Mouse (Mus musculus) liver, embryonic 13.5 days (tissue): Measurements from ENCODE around the gene Mgat5. TPM values are rescaled to one million over a fixed set of nuclear protein-coding genes. Genes with fewer than 3 reads are reported as not detected.

ENCODE experiments used
- ATAC-seq: fragments of 200-750 bp; cut with Nextera tagmentation; 2 replicates; pipeline ENCODE4 v1.8.0; 2017; ENCODE audit warnings: low read depth, mild to moderate bottlenecking, moderate number of reproducible peaks, moderate library complexity
- DNase-seq: peaks from one replicate; pipeline ENCODE4 v3.0.0; 2022
- H3K27ac ChIP-seq: fragments of 300-500 bp; sonication (generic); 2 replicates; pipeline ENCODE4 v1.5.1; 2015; ENCODE audit warnings: moderate library complexity, mild to moderate bottlenecking, inconsistent platforms
- H3K27me3 ChIP-seq: fragments of 300-500 bp; sonication (generic); 2 replicates; pipeline ENCODE4 v1.6.1; 2015; ENCODE audit warnings: mild to moderate bottlenecking, inconsistent platforms
- H3K36me3 ChIP-seq: fragments of 300-500 bp; sonication (generic); 2 replicates; pipeline ENCODE4 v1.6.1; 2015; ENCODE audit warnings: mild to moderate bottlenecking, inconsistent platforms
- H3K4me1 ChIP-seq: fragments of 300-500 bp; sonication (generic); replicated peaks from 2 replicates; pipeline ENCODE4 v1.6.1; 2015; ENCODE audit warnings: inconsistent platforms
- H3K4me2 ChIP-seq: fragments of 300-500 bp; sonication (generic); 2 replicates; pipeline ENCODE4 v1.6.1; 2015; ENCODE audit warnings: inconsistent platforms, mild to moderate bottlenecking, moderate library complexity
- H3K4me3 ChIP-seq: fragments of 300-500 bp; sonication (generic); replicated peaks from 2 replicates; pipeline ENCODE4 v1.5.1; 2015; ENCODE audit warnings: mild to moderate bottlenecking, inconsistent platforms
- H3K9ac ChIP-seq: fragments of 300-500 bp; sonication (generic); 2 replicates; pipeline ENCODE4 v1.6.1; 2015; ENCODE audit warnings: mild to moderate bottlenecking, inconsistent platforms
- H3K9me3 ChIP-seq: fragments of 300-500 bp; sonication (generic); replicated peaks from 2 replicates; pipeline ENCODE4 v1.6.1; 2016; ENCODE audit warnings: inconsistent platforms
- WGBS: fragments of 180-500 bp; shearing (Covaris S2); methylation state at CpG from one replicate; pipeline ENCODE4 v1.1.7; 2015; ENCODE audit not compliant: insufficient replicate concordance; 5-methylcytosine and 5-hydroxymethylcytosine counted together
- polyA plus RNA-seq: library from polyadenylated mRNA; unstranded; fragments of >200 nt; fragmentation: Nextera tagmentation; extraction: Ambion mirVana; gene quantifications from 2 replicates; pipeline ENCODE4 v1.2.1, GENCODE M21; 2015

Gene Mgat5
- polyA plus RNA-seq, 1 experiment from 2014 or later, result 0.62 TPM

- WGBS, result 69% methylated on average over 10 of the region's 10 CpGs
- no peak for ATAC-seq
- H3K4me2 ChIP-seq, result no peak overlapping the region
These were observed 278.1 kb downstream of the Mgat5 start for GRCm38 (mm10) chr1:127482911-127483310.

GRCm38 (mm10) chr1:127484188-127484587, 279.4 kb downstream of the Mgat5 start:
- 81% methylated on average over 8 of the region's 8 CpGs for WGBS
- DNase-seq, result no peak
- Histone ChIP-seq H3K27ac (no peak overlapping the region), H3K36me3 (no peaks in the 10 kb centered on the region), H3K4me2 (no peak overlapping the region), H3K27me3 (no peaks in the 10 kb centered on the region), H3K4me1 (no peaks in the 10 kb centered on the region), H3K9me3 (no peaks in the 10 kb centered on the region), H3K9ac (no peak overlapping the region), H3K4me3 (no peak overlapping the region)
- no peak for ATAC-seq

More at GRCm38 (mm10) chr1:127482911-127483310, 278.1 kb downstream of the Mgat5 start:
- H3K4me3 ChIP-seq, result no peak overlapping the region
- no peak overlapping the region for H3K9ac ChIP-seq
- H3K27me3 ChIP-seq, result no peaks in the 10 kb centered on the region
- H3K27ac ChIP-seq, result no peak overlapping the region
- H3K9me3 ChIP-seq, result no peaks in the 10 kb centered on the region
- no peaks in the 10 kb centered on the region for H3K36me3 ChIP-seq
- no peak for DNase-seq
- H3K4me1 ChIP-seq, result no peaks in the 10 kb centered on the region

GRCm38 (mm10) chr1:127484826-127485225, 280.0 kb downstream of the Mgat5 start:
- peak; percentile 20 for DNase-seq
- Histone ChIP-seq H3K9ac (no peak overlapping the region), H3K9me3 (no peaks in the 10 kb centered on the region), H3K27ac (no peak overlapping the region), H3K27me3 (no peaks in the 10 kb centered on the region), H3K4me2 (no peak overlapping the region), H3K36me3 (no peaks in the 10 kb centered on the region), H3K4me3 (no peak overlapping the region), H3K4me1 (no peaks in the 10 kb centered on the region)
- no peak for ATAC-seq
- WGBS, result 24% methylated on average over 7 of the region's 7 CpGs

GRCm38 (mm10) chr1:127487161-127487560, 282.3 kb downstream of the Mgat5 start:
- no peak overlapping the region for H3K4me2 ChIP-seq
- H3K9me3 ChIP-seq, result no peaks in the 10 kb centered on the region
- WGBS, result 63% methylated on average over 4 of the region's 4 CpGs
- no peak overlapping the region for H3K4me3 ChIP-seq
- H3K27ac ChIP-seq, result no peak overlapping the region
- no peak overlapping the region for H3K9ac ChIP-seq
- no peaks in the 10 kb centered on the region for H3K4me1 ChIP-seq
- DNase-seq (no peak), ATAC-seq (no peak)
- H3K36me3 ChIP-seq, result no peaks in the 10 kb centered on the region
- H3K27me3 ChIP-seq, result no peaks in the 10 kb centered on the region

- 26% methylated on average over 9 of the region's 9 CpGs for WGBS
- H3K4me3 ChIP-seq, result no peak overlapping the region
- DNase-seq (no peak), ATAC-seq (no peak)
- H3K9me3 ChIP-seq, result no peaks in the 10 kb centered on the region
- no peak overlapping the region for H3K27ac ChIP-seq
- H3K4me2 ChIP-seq, result no peak overlapping the region
- no peaks in the 10 kb centered on the region for H3K36me3 ChIP-seq
- H3K4me1 ChIP-seq, result no peaks in the 10 kb centered on the region
- H3K9ac ChIP-seq, result no peak overlapping the region
- no peaks in the 10 kb centered on the region for H3K27me3 ChIP-seq
These were observed 292.1 kb downstream of the Mgat5 start for GRCm38 (mm10) chr1:127496737-127497543.

GRCm38 (mm10) chr1:127498746-127499145, 293.9 kb downstream of the Mgat5 start:
- ATAC-seq, result no peak
- no peak for DNase-seq
- Histone ChIP-seq H3K36me3 (no peaks in the 10 kb centered on the region), H3K9ac (no peak overlapping the region), H3K4me3 (no peak overlapping the region), H3K4me1 (no peaks in the 10 kb centered on the region), H3K27me3 (no peaks in the 10 kb centered on the region), H3K9me3 (no peaks in the 10 kb centered on the region), H3K27ac (no peak overlapping the region), H3K4me2 (no peak overlapping the region)
- WGBS, result 50% methylated on average over 9 of the region's 9 CpGs

- 8% methylated on average over 8 of the region's 8 CpGs for WGBS
- Histone ChIP-seq H3K9me3 (no peaks in the 10 kb centered on the region), H3K9ac (no peak overlapping the region), H3K27ac (no peak overlapping the region), H3K4me3 (no peak overlapping the region), H3K27me3 (no peaks in the 10 kb centered on the region), H3K4me1 (no peaks in the 10 kb centered on the region), H3K4me2 (no peak overlapping the region), H3K36me3 (no peaks in the 10 kb centered on the region)
- peak; percentile 34 for DNase-seq
- ATAC-seq, result no peak
These were observed 295.4 kb downstream of the Mgat5 start for GRCm38 (mm10) chr1:127500219-127500618.

GRCm38 (mm10) chr1:127500701-127501100, 295.9 kb downstream of the Mgat5 start:
- Histone ChIP-seq H3K4me1 (no peaks in the 10 kb centered on the region), H3K9ac (no peak overlapping the region), H3K4me2 (no peak overlapping the region), H3K27me3 (no peaks in the 10 kb centered on the region), H3K27ac (no peak overlapping the region), H3K36me3 (no peaks in the 10 kb centered on the region), H3K9me3 (no peaks in the 10 kb centered on the region), H3K4me3 (no peak overlapping the region)
- 37% methylated on average over 17 of the region's 17 CpGs for WGBS
- no peak for ATAC-seq
- DNase-seq, result no peak

GRCm38 (mm10) chr1:127507042-127507650, 302.3 kb downstream of the Mgat5 start:
- Histone ChIP-seq H3K4me1 (no peaks in the 10 kb centered on the region), H3K27me3 (no peaks in the 10 kb centered on the region), H3K9me3 (no peaks in the 10 kb centered on the region), H3K36me3 (no peaks in the 10 kb centered on the region), H3K9ac (no peak overlapping the region), H3K27ac (no peak overlapping the region), H3K4me2 (no peak overlapping the region), H3K4me3 (no peak overlapping the region)
- DNase-seq, result no peak
- WGBS, result 74% methylated on average over 10 of the region's 10 CpGs
- ATAC-seq, result no peak

GRCm38 (mm10) chr1:127508067-127508739, 303.4 kb downstream of the Mgat5 start:
- H3K9me3 ChIP-seq, result no peaks in the 10 kb centered on the region
- WGBS, result 64% methylated on average over 16 of the region's 16 CpGs
- H3K36me3 ChIP-seq, result no peaks in the 10 kb centered on the region
- ATAC-seq, result no peak
- H3K27me3 ChIP-seq, result no peaks in the 10 kb centered on the region
- H3K9ac ChIP-seq, result no peak overlapping the region
- no peak overlapping the region for H3K4me3 ChIP-seq
- no peak for DNase-seq
- H3K4me2 ChIP-seq, result no peak overlapping the region
- H3K27ac ChIP-seq, result no peak overlapping the region
- no peaks in the 10 kb centered on the region for H3K4me1 ChIP-seq

GRCm38 (mm10) chr1:127508921-127509320, 304.1 kb downstream of the Mgat5 start:
- H3K27ac ChIP-seq, result no peak overlapping the region
- WGBS, result 67% methylated on average over 8 of the region's 8 CpGs

More at GRCm38 (mm10) chr1:127508921-127509320, 304.1 kb downstream of the Mgat5 start:
- Histone ChIP-seq H3K9me3 (no peaks in the 10 kb centered on the region), H3K4me1 (no peaks in the 10 kb centered on the region), H3K36me3 (no peaks in the 10 kb centered on the region), H3K4me3 (no peak overlapping the region), H3K27me3 (no peaks in the 10 kb centered on the region), H3K4me2 (no peak overlapping the region), H3K9ac (no peak overlapping the region)
- ATAC-seq (no peak), DNase-seq (no peak)
